Mouse (Mus musculus) neural tube, embryonic 11.5 days (tissue): ENCODE results near the gene Adamtsl2. TPM values are rescaled to one million over a fixed set of nuclear protein-coding genes. Genes with fewer than 3 reads are reported as not detected.

ENCODE experiments used
- ATAC-seq: fragments of 200-750 bp; cut with Nextera tagmentation; 2 replicates; pipeline ENCODE4 v1.8.0; 2017; ENCODE audit warnings: moderate number of reproducible peaks, mild to moderate bottlenecking, moderate TSS enrichment, moderate library complexity; ENCODE audit not compliant: insufficient read depth, low FRiP score, low TSS enrichment
- DNase-seq: peaks from one replicate; pipeline ENCODE4 v3.0.0-alpha.2; 2015; ENCODE audit warnings: low spot score
- H3K27ac ChIP-seq: fragments of 300-500 bp; sonication (generic); 2 replicates; pipeline ENCODE4 v1.5.1; 2014; ENCODE audit warnings: low read depth, mild to moderate bottlenecking, low read length
- H3K27me3 ChIP-seq: fragments of 300-500 bp; sonication (generic); 2 replicates; pipeline ENCODE4 v1.6.1; 2014; ENCODE audit warnings: mild to moderate bottlenecking, low read length, mixed read lengths; ENCODE audit not compliant: control insufficient read depth, insufficient read depth
- H3K36me3 ChIP-seq: fragments of 300-500 bp; sonication (generic); 2 replicates; pipeline ENCODE4 v1.6.1; 2014; ENCODE audit warnings: mild to moderate bottlenecking, low read length, moderate library complexity, mixed read lengths; ENCODE audit not compliant: control insufficient read depth, insufficient read depth
- H3K4me1 ChIP-seq: fragments of 300-500 bp; sonication (generic); 2 replicates; pipeline ENCODE4 v1.6.1; 2014; ENCODE audit warnings: low read length, mixed read lengths; ENCODE audit not compliant: control insufficient read depth, insufficient read depth
- H3K4me2 ChIP-seq: fragments of 300-500 bp; sonication (generic); 2 replicates; pipeline ENCODE4 v1.6.1; 2014; ENCODE audit warnings: low read depth, mild to moderate bottlenecking, moderate library complexity
- H3K4me3 ChIP-seq: fragments of 300-500 bp; sonication (generic); 2 replicates; pipeline ENCODE4 v1.5.1; 2014; ENCODE audit warnings: low read depth, low read length
- H3K9ac ChIP-seq: fragments of 300-500 bp; sonication (generic); 2 replicates; pipeline ENCODE4 v1.6.1; 2014; ENCODE audit warnings: mild to moderate bottlenecking, low read length
- H3K9me3 ChIP-seq: fragments of 300-500 bp; sonication (generic); 2 replicates; pipeline ENCODE4 v1.6.1; 2016; ENCODE audit warnings: low read length; ENCODE audit not compliant: control insufficient read depth
- WGBS: fragments of 180-500 bp; shearing (Covaris S2); extraction: QIAGEN DNeasy Blood & Tissue Kit; methylation state at CpG from one replicate; pipeline ENCODE4 v1.1.7; 2014; 5-methylcytosine and 5-hydroxymethylcytosine counted together
- polyA plus RNA-seq: library from polyadenylated mRNA; unstranded; fragments of >200 nt; fragmentation: Nextera tagmentation; extraction: Ambion mirVana; gene quantifications from 2 replicates; pipeline ENCODE4 v1.2.1, GENCODE M21; 2014

The Adamtsl2 gene
- polyA plus RNA-seq, 1 experiment from 2014 or later = 7.2 TPM

- no peaks in the 10 kb centered on the region for H3K27me3 ChIP-seq
- H3K36me3 ChIP-seq = no peaks in the 10 kb centered on the region
- no peak overlapping the region for H3K27ac ChIP-seq
- WGBS = 83% methylated on average over 10 of the region's 10 CpGs
- ATAC-seq (no peak), DNase-seq (no peak)
- H3K9ac ChIP-seq = no peak overlapping the region
- no peak overlapping the region for H3K4me2 ChIP-seq
- no peaks in the 10 kb centered on the region for H3K4me1 ChIP-seq
- H3K9me3 ChIP-seq = no peaks in the 10 kb centered on the region
- H3K4me3 ChIP-seq = no peak overlapping the region
Observed at GRCm38 (mm10) chr2:27154466-27155185, 75.4 kb downstream of the Adamtsl2 start.

GRCm38 (mm10) chr2:27156596-27156995 lies 77.4 kb downstream of the Adamtsl2 start:
- no peaks in the 10 kb centered on the region for H3K4me1 ChIP-seq
- no peak overlapping the region for H3K27ac ChIP-seq
- no peak overlapping the region for H3K4me3 ChIP-seq
- 75% methylated on average over 6 of the region's 6 CpGs for WGBS
- ATAC-seq (no peak), DNase-seq (no peak)
- no peak overlapping the region for H3K4me2 ChIP-seq
- no peak overlapping the region for H3K9ac ChIP-seq
- H3K9me3 ChIP-seq = no peaks in the 10 kb centered on the region
- H3K27me3 ChIP-seq = no peaks in the 10 kb centered on the region
- no peaks in the 10 kb centered on the region for H3K36me3 ChIP-seq

Other genes with a start within 250 kb of the Adamtsl2 start
- gene Abo, start 214.4 kb upstream of the Adamtsl2 start, polyA plus RNA-seq = not detected in 2 replicates
- gene Surf6, start 176.5 kb upstream of the Adamtsl2 start, polyA plus RNA-seq = 13.3 and 15.6 TPM in 2 replicates
- gene Med22, start 168.7 kb upstream of the Adamtsl2 start, polyA plus RNA-seq = 87.2 and 96.8 TPM in 2 replicates
- gene Rpl7a, start 168.6 kb upstream of the Adamtsl2 start, polyA plus RNA-seq = 641 and 663 TPM in 2 replicates
- 46.2 and 50.3 TPM in 2 replicates for gene Surf2, start 163.0 kb upstream of the Adamtsl2 start, polyA plus RNA-seq
- gene Surf1, start 162.8 kb upstream of the Adamtsl2 start, polyA plus RNA-seq = 45.9 and 48.7 TPM in 2 replicates
- 171 and 172 TPM in 2 replicates for gene Surf4, start 145.5 kb upstream of the Adamtsl2 start, polyA plus RNA-seq
- 0.17 TPM in 1 of 2 replicates, not detected in the other for gene Stkld1, start 145.3 kb upstream of the Adamtsl2 start, polyA plus RNA-seq
- gene Rexo4, start 115.0 kb upstream of the Adamtsl2 start, polyA plus RNA-seq = 47.2 and 51.1 TPM in 2 replicates
- not detected in 2 replicates for gene Adamts13, start 106.0 kb upstream of the Adamtsl2 start, polyA plus RNA-seq
- 98.7 and 121 TPM in 2 replicates for gene Cacfd1, start 69.5 kb upstream of the Adamtsl2 start, polyA plus RNA-seq
- 2.9 and 4.1 TPM in 2 replicates for gene Slc2a6, start 51.4 kb upstream of the Adamtsl2 start, polyA plus RNA-seq
- gene Mymk, start 7.2 kb upstream of the Adamtsl2 start, polyA plus RNA-seq = 11.5 and 14.5 TPM in 2 replicates
- 0.37 and 0.54 TPM in 2 replicates for gene Fam163b, start 63.1 kb downstream of the Adamtsl2 start, polyA plus RNA-seq
- 1.6 and 1.9 TPM in 2 replicates for gene Dbh, start 85.9 kb downstream of the Adamtsl2 start, polyA plus RNA-seq
- 5.5 and 6.4 TPM in 2 replicates for gene Sardh, start 169.0 kb downstream of the Adamtsl2 start, polyA plus RNA-seq